Mouse (Mus musculus): ENCODE measurements at regions not wholly inside any gene's neighbourhood (a gene's known extent, or its start where the extent isn't known, plus 50 kb on each side); places are given as distances from the start of the nearest gene placed in this dataset.
A peak's percentile ranks its signal among the peaks of the same experiment; 100 is the strongest.

GRCm38 (mm10) chr4:84064614-84065456 lies 539.5 kb downstream of the Ccdc171 start:
- TF ChIP-seq POLR2A (IDR thresholded peaks at IDR 0.05; ENCODE audit: low read depth, low read length) (no peak), CTCF (IDR thresholded peaks at IDR 0.05; ENCODE audit: extremely low read depth, insufficient read depth, insufficient read length, insufficient replicate concordance) (peak; percentile 26; the same call in 1 of the 2 replicates)
